Mouse (Mus musculus): ENCODE results near the gene Mogs.

The Mogs gene

GRCm38 (mm10) chr6:83115011-83115671, at the start of gene Mogs:
Gene Mogs (plus strand): TSS chr6:83115496.
- DNase-seq (ENCODE audit: low spot score): peak; percentile 80

- no peak for DNase-seq (ENCODE audit: low spot score)
These were observed 49.3 kb upstream of the Mogs start for GRCm38 (mm10) chr6:83065995-83066394.

GRCm38 (mm10) chr6:83066441-83066840, 48.9 kb upstream of the Mogs start:
- no peak for DNase-seq (ENCODE audit: low spot score)

- DNase-seq (ENCODE audit: low spot score): no peak
These were observed 47.1 kb upstream of the Mogs start for GRCm38 (mm10) chr6:83068221-83068620.

GRCm38 (mm10) chr6:83068706-83069487, 46.4 kb upstream of the Mogs start:
- DNase-seq (ENCODE audit: low spot score): no peak

GRCm38 (mm10) chr6:83069488-83070246, 45.6 kb upstream of the Mogs start:
- no peak for DNase-seq (ENCODE audit: low spot score)

- no peak for DNase-seq (ENCODE audit: low spot score)
These were observed 45.2 kb upstream of the Mogs start, which contains the start of gene Tlx2 for GRCm38 (mm10) chr6:83070247-83070310. Gene Tlx2 (minus strand): TSS chr6:83070293.

- DNase-seq (ENCODE audit: low spot score): no peak
These were observed 44.7 kb upstream of the Mogs start for GRCm38 (mm10) chr6:83070311-83071219.

- DNase-seq (ENCODE audit: low spot score): no peak
These were observed 44.1 kb upstream of the Mogs start for GRCm38 (mm10) chr6:83071220-83071619.

- DNase-seq (ENCODE audit: low spot score): no peak
These were observed 40.3 kb upstream of the Mogs start for GRCm38 (mm10) chr6:83074979-83075378.

GRCm38 (mm10) chr6:83077630-83078323, 37.5 kb upstream of the Mogs start, which contains the start of gene Pcgf1:
Gene Pcgf1 (plus strand): TSS chr6:83077869.
- DNase-seq (ENCODE audit: low spot score): no peak

- DNase-seq (ENCODE audit: low spot score): peak; percentile 96
These were observed 36.9 kb upstream of the Mogs start for GRCm38 (mm10) chr6:83078324-83078858.

- DNase-seq (ENCODE audit: low spot score): no peak
These were observed 35.1 kb upstream of the Mogs start for GRCm38 (mm10) chr6:83080210-83080609.

GRCm38 (mm10) chr6:83083497-83083896, 31.8 kb upstream of the Mogs start:
- DNase-seq (ENCODE audit: low spot score): no peak

- no peak for DNase-seq (ENCODE audit: low spot score)
These were observed 30.8 kb upstream of the Mogs start for GRCm38 (mm10) chr6:83084477-83084876.

GRCm38 (mm10) chr6:83086121-83087035, 28.9 kb upstream of the Mogs start, which contains the start of gene Lbx2:
Gene Lbx2 (plus strand): TSS chr6:83086367.
- DNase-seq (ENCODE audit: low spot score): no peak

GRCm38 (mm10) chr6:83087205-83087925, 27.9 kb upstream of the Mogs start:
- no peak for DNase-seq (ENCODE audit: low spot score)

GRCm38 (mm10) chr6:83087926-83088260, 27.4 kb upstream of the Mogs start:
- no peak for DNase-seq (ENCODE audit: low spot score)

- DNase-seq (ENCODE audit: low spot score): no peak
These were observed 22.7 kb upstream of the Mogs start for GRCm38 (mm10) chr6:83092416-83093127.
